Mouse (Mus musculus) cortical plate, adult 2 months (tissue): Measurements from ENCODE around the gene Emid1. TPM values are rescaled to one million over a fixed set of nuclear protein-coding genes. Genes with fewer than 3 reads are reported as not detected.

ENCODE experiments used
- H3K27ac ChIP-seq: fragments of 200-500 bp; 2 replicates; pipeline ENCODE4 v1.5.1; 2012; ENCODE audit warnings: low read length, control low read depth, inconsistent platforms; ENCODE audit not compliant: insufficient read depth
- H3K4me1 ChIP-seq: fragments of 200-500 bp; 2 replicates; pipeline ENCODE4 v1.6.1; 2011; ENCODE audit warnings: low read length; ENCODE audit not compliant: control insufficient read depth, insufficient read depth
- H3K4me3 ChIP-seq: fragments of 200-500 bp; 2 replicates; pipeline ENCODE4 v1.5.1; 2011; ENCODE audit warnings: mild to moderate bottlenecking, low read length, control low read depth; ENCODE audit not compliant: insufficient read depth
- CTCF ChIP-seq: fragments of 200-500 bp; IDR thresholded peaks from 2 replicates; pipeline ENCODE4 v1.5.1; 2011; ENCODE audit warnings: mild to moderate bottlenecking, control low read depth, low read length; ENCODE audit not compliant: insufficient read depth; ENCODE audit errors: extremely low read depth
- POLR2A ChIP-seq: fragments of 200-500 bp; IDR thresholded peaks from 2 replicates; pipeline ENCODE4 v1.6.1; 2011; ENCODE audit warnings: mild to moderate bottlenecking, low read length, control low read depth; ENCODE audit not compliant: insufficient read depth; ENCODE audit errors: extremely low read depth
- polyA plus RNA-seq: library from polyadenylated mRNA; depleted of rRNA; stranded (reverse); fragments of >200 nt; gene quantifications from 2 replicates; pipeline ENCODE4 v1.2.3, GENCODE M21; 2012

Gene Emid1
- polyA plus RNA-seq, 1 experiment = 8.1 TPM

- TF ChIP-seq CTCF = no peak
- no peak for TF ChIP-seq POLR2A
- Histone ChIP-seq H3K27ac (no peak overlapping the region), H3K4me1 (peaks cover 2% of the 10 kb centered on the region; the same call in 1 of the 2 replicates), H3K4me3 (no peak overlapping the region)
Measured at GRCm38 (mm10) chr11:5074882-5075281, 77.2 kb downstream of the Emid1 start.

GRCm38 (mm10) chr11:5068126-5068971 is 83.7 kb downstream of the Emid1 start:
- no peaks in the 10 kb centered on the region for H3K4me1 ChIP-seq
- TF ChIP-seq POLR2A (no peak), CTCF (no peak)
- no peak overlapping the region for H3K27ac ChIP-seq
- no peak overlapping the region for H3K4me3 ChIP-seq

GRCm38 (mm10) chr11:5067063-5067462 is 85.0 kb downstream of the Emid1 start:
- Histone ChIP-seq H3K4me1 (no peaks in the 10 kb centered on the region; the same call in 1 of the 2 replicates), H3K27ac (no peak overlapping the region), H3K4me3 (no peak overlapping the region)
- TF ChIP-seq POLR2A (no peak), CTCF (no peak)

- Histone ChIP-seq H3K4me1 (no peaks in the 10 kb centered on the region; the same call in 1 of the 2 replicates), H3K27ac (peak within 1 kb of the TSS; percentile 62), H3K4me3 (peak within 1 kb of the TSS; percentile 45)
- TF ChIP-seq POLR2A (0 out of 2 replicates have a peak, but pooled peaks have one; percentile 17), CTCF (peak; percentile 69)
Measured at GRCm38 (mm10) chr11:5065056-5065821, 86.8 kb downstream of the Emid1 start, which contains the start of gene Gas2l1. Gene Gas2l1 (minus strand): TSS chr11:5065327.

GRCm38 (mm10) chr11:5064282-5065055 is 87.6 kb downstream of the Emid1 start:
- H3K4me1 ChIP-seq = no peaks in the 10 kb centered on the region; the same call in 1 of the 2 replicates
- H3K27ac ChIP-seq = peak overlapping the region; percentile 62
- no peak for TF ChIP-seq CTCF
- no peak for TF ChIP-seq POLR2A

GRCm38 (mm10) chr11:5063561-5064281 is 88.3 kb downstream of the Emid1 start:
- no peak for TF ChIP-seq POLR2A
- no peak for TF ChIP-seq CTCF
- peak overlapping the region; percentile 45 for H3K4me3 ChIP-seq
- H3K4me1 ChIP-seq = no peaks in the 10 kb centered on the region; the same call in 1 of the 2 replicates
- peak overlapping the region; percentile 10; the same call in 1 of the 2 replicates for H3K27ac ChIP-seq

More at GRCm38 (mm10) chr11:5064282-5065055, 87.6 kb downstream of the Emid1 start:
- peak overlapping the region; percentile 45 for H3K4me3 ChIP-seq

- 0 out of 2 replicates have a peak overlapping the region, but pooled peaks have one; percentile 4 for H3K27ac ChIP-seq
- H3K4me1 ChIP-seq = no peaks in the 10 kb centered on the region; the same call in 1 of the 2 replicates
- no peak for TF ChIP-seq POLR2A
- TF ChIP-seq CTCF = no peak
- peak overlapping the region; percentile 45 for H3K4me3 ChIP-seq
Measured at GRCm38 (mm10) chr11:5062860-5063505, 89.1 kb downstream of the Emid1 start.

- H3K27ac ChIP-seq = 0 out of 2 replicates have a peak overlapping the region, but pooled peaks have one; percentile 4
- no peaks in the 10 kb centered on the region; the same call in 1 of the 2 replicates for H3K4me1 ChIP-seq
- H3K4me3 ChIP-seq = peak overlapping the region; percentile 45; the same call in 1 of the 2 replicates
- no peak for TF ChIP-seq CTCF
- TF ChIP-seq POLR2A = 0 out of 2 replicates have a peak, but pooled peaks have one; percentile 7
Measured at GRCm38 (mm10) chr11:5062326-5062725, 89.7 kb downstream of the Emid1 start.
